Mouse (Mus musculus) kidney, adult 2 months (tissue): Measurements from ENCODE around the gene Nsun7.

Experiments
- CTCF ChIP-seq: fragments of 200-500 bp; conservative IDR thresholded peaks from 2 replicates; pipeline ENCODE4 v1.5.1; 2011; ENCODE audit warnings: low read depth, mild to moderate bottlenecking, control low read depth, low read length, moderate library complexity, mixed read lengths; ENCODE audit not compliant: insufficient read depth, insufficient read length
- POLR2A ChIP-seq: fragments of 200-500 bp; IDR thresholded peaks from one replicate; pipeline ENCODE4 v1.6.1; 2011; ENCODE audit warnings: low read depth, low read length, control low read depth

DNA sequence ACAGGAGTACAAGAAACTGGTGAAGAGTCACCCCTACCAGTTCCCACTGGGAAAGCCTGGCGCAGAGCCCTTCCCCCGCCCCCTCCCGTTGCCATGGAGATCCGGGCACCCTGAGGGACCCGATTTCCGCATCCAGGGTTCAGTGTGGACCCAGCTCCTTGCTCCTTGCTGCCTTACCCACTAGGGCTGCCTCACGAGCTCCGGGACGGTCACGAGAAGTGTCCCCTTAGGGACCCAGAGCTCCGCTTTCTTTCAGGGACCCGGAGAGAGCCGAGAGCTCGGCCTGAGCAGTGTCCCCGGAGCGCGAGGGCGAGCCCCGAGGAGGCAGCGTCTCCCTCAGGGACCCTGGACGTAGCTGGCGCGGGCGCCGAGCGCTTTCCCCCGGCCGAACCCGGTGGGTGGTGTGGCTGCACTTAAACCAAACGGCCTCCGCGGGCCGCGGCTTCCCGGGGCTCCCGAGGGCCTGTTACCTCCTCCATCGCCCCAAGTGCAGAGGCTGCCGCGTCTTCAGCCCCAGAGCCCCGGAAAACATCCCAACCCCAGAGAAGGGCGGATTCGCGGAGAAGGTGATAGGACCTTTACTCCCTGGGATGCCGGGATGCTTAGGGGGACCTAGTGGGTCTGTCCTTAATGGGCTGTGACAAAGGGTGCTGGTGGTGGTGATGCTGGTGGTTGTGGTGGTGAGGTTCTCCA, at the start of gene Nsun7:
- TF ChIP-seq POLR2A (no peak), CTCF (no peak)
